Mouse (Mus musculus): ENCODE measurements around the gene Bpifb6. TPM values are rescaled to one million over a fixed set of nuclear protein-coding genes. Genes with fewer than 3 reads are reported as not detected.

The Bpifb6 gene
- polyA plus RNA-seq, 1 experiment from 2014 or later, result not detected

Other genes starting within 250 kb of the Bpifb6 start
- 0.10 TPM in 1 of 2 replicates, not detected in the other for gene Dnmt3c, start 203.7 kb upstream of the Bpifb6 start, polyA plus RNA-seq (2016; fragmentation: Nextera tagmentation; extraction: Ambion mirVana)
- 385 and 409 TPM in 2 replicates for gene Mapre1, start 159.1 kb upstream of the Bpifb6 start, polyA plus RNA-seq (2016; fragmentation: Nextera tagmentation; extraction: Ambion mirVana)
- gene Efcab8, start 120.5 kb upstream of the Bpifb6 start, polyA plus RNA-seq (2016; fragmentation: Nextera tagmentation; extraction: Ambion mirVana), result not detected in 2 replicates
- gene Sun5, start 29.3 kb upstream of the Bpifb6 start, polyA plus RNA-seq (2016; fragmentation: Nextera tagmentation; extraction: Ambion mirVana), result not detected in 2 replicates
- gene Bpifb2, start 25.3 kb upstream of the Bpifb6 start, polyA plus RNA-seq (2016; fragmentation: Nextera tagmentation; extraction: Ambion mirVana), result not detected in 2 replicates
- gene Bpifb3, start 17.8 kb downstream of the Bpifb6 start, polyA plus RNA-seq (2016; fragmentation: Nextera tagmentation; extraction: Ambion mirVana), result not detected in 2 replicates
- gene Bpifb4, start 37.8 kb downstream of the Bpifb6 start, polyA plus RNA-seq (2016; fragmentation: Nextera tagmentation; extraction: Ambion mirVana), result 0.13 TPM in 1 of 2 replicates, not detected in the other
- gene Bpifa6, start 74.6 kb downstream of the Bpifb6 start, polyA plus RNA-seq (2016; fragmentation: Nextera tagmentation; extraction: Ambion mirVana), result not detected in 2 replicates
- gene Bpifa2, start 107.9 kb downstream of the Bpifb6 start, polyA plus RNA-seq (2016; fragmentation: Nextera tagmentation; extraction: Ambion mirVana), result not detected in 2 replicates
- not detected in 2 replicates for gene Bpifa3, start 229.9 kb downstream of the Bpifb6 start, polyA plus RNA-seq (2016; fragmentation: Nextera tagmentation; extraction: Ambion mirVana)
- gene Bpifa1, start 242.5 kb downstream of the Bpifb6 start, polyA plus RNA-seq (2016; fragmentation: Nextera tagmentation; extraction: Ambion mirVana), result not detected in 2 replicates